Mouse (Mus musculus): ENCODE measurements around the gene Cbx7. TPM values are rescaled to one million over a fixed set of nuclear protein-coding genes. Genes with fewer than 3 reads are reported as not detected.
"Not testable (repeated sequence)": the region's sequence is repeated elsewhere in the genome, so short reads cannot be mapped to it uniquely, and the experiment has no call there.

The Cbx7 gene
- polyA plus RNA-seq, 1 experiment: 82.9 TPM

DNA sequence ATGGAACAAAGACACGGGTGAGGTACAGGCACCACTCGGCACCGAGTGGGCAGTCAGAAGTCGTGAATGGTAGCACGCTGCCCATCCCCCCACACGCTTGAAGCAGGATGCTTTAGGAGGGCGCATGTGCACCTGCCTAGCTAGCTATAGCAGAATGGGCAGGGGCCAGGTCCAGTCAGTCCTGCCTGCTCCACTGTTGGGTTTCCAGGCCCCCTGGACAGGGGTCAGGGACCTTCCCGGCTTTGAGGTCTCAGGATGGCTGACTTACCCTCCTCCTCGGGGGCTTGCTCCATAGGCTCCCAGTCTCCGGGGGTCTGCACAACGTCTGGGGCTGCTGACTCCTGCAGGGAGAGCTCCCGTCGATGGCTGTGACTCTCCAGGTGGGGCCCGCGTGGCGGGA, 52.4 kb downstream of the Cbx7 start:
- Histone ChIP-seq H3K36me3 (ENCODE audit: control insufficient read depth, insufficient read depth, low read length) (peaks cover 45% of the 10 kb centered on the region), H3K4me1 (ENCODE audit: control insufficient read depth, insufficient read depth, insufficient read length) (peaks cover 2% of the 10 kb centered on the region; the same call in 1 of the 2 replicates), H3K4me3 (ENCODE audit: extremely low read depth, insufficient read depth, insufficient read length) (no peak overlapping the region), H3K27ac (ENCODE audit: insufficient read depth, low read length) (no peak overlapping the region), H3K27me3 (ENCODE audit: control insufficient read depth, insufficient read depth, low read length) (no peaks in the 10 kb centered on the region)
- WGBS: 94% methylated on average over 16 of the region's 16 CpGs
- no peak for DNase-seq (ENCODE audit: low read depth in 1 of 2, low spot score in 2 of 2)
- TF ChIP-seq CTCF (IDR thresholded peaks at IDR 0.05; ENCODE audit: extremely low read depth, insufficient read depth, insufficient read length, insufficient replicate concordance): no peak
- TF ChIP-seq POLR2A (IDR thresholded peaks at IDR 0.05; ENCODE audit: low read depth, low read length): no peak

DNA sequence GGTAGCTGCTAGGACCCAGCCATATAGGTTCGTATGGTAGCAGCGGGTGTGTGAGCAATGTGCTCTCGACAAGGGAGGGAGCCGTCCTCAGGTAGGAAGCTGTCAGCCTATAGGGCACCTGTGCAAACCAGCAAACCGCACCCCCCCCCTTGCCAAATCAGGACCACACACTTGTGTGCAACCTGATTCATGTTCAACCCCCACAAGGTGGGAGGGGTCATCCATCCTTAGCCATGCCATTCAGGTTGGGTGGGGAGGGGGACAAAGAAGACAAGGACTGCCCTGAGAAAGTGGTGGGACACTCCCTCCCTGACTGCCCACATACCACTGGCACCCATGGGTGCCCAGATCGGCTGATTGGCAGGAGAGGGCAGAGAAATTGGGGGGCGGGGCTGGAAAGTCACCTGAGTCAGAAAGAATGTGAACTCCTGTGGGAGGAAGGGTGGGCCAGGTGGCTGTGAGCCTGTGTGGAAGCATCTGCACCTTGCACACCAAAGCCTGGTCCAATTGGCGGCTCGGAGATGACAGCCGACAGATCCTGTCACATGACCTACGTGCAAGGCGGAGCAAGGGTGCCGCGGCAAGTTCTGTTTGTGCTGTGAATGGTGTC, 53.7 kb downstream of the Cbx7 start:
- TF ChIP-seq CTCF (IDR thresholded peaks at IDR 0.05; ENCODE audit: extremely low read depth, insufficient read depth, insufficient read length, insufficient replicate concordance): no peak
- no peak for TF ChIP-seq POLR2A (IDR thresholded peaks at IDR 0.05; ENCODE audit: low read depth, low read length)
- Histone ChIP-seq H3K36me3 (ENCODE audit: control insufficient read depth, insufficient read depth, low read length) (peaks cover 38% of the 10 kb centered on the region), H3K27me3 (ENCODE audit: control insufficient read depth, insufficient read depth, low read length) (no peaks in the 10 kb centered on the region), H3K4me3 (ENCODE audit: extremely low read depth, insufficient read depth, insufficient read length) (no peak overlapping the region), H3K4me1 (ENCODE audit: control insufficient read depth, insufficient read depth, insufficient read length) (peaks cover 4% of the 10 kb centered on the region; the same call in 1 of the 2 replicates), H3K27ac (ENCODE audit: insufficient read depth, low read length) (peak overlapping the region; percentile 10; the same call in 1 of the 2 replicates)
- DNase-seq (ENCODE audit: low read depth in 1 of 2, low spot score in 2 of 2): no peak
- WGBS: 88% methylated on average over 14 of the region's 14 CpGs

DNA sequence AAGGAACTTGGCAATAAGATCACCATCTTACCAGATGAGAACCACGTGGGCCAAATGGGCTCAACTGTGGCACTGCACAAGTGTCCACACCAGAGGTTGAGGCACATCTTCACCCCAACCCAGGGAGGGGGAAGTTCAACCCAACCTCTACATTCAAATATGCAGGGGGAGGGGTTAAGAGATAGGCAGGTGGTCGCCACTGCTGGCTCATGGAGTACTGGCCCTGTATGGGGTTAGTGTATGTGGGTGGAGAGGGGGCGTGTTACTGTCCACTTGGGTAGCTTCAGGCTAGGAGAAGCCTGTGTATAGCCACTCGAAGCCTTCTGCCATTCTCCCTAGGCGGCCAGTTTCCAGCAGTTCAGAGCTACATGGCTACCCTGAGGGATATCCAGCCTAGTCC, 54.8 kb downstream of the Cbx7 start:
- no peak for DNase-seq (ENCODE audit: low read depth in 1 of 2, low spot score in 2 of 2)
- peaks cover 4% of the 10 kb centered on the region; the same call in 1 of the 2 replicates for H3K4me1 ChIP-seq (ENCODE audit: control insufficient read depth, insufficient read depth, insufficient read length)
- 0 out of 2 replicates have a peak overlapping the region, but pooled peaks have one; percentile 1 for H3K27ac ChIP-seq (ENCODE audit: insufficient read depth, low read length)
- WGBS: 68% methylated on average over 5 of the region's 5 CpGs
- H3K36me3 ChIP-seq (ENCODE audit: control insufficient read depth, insufficient read depth, low read length): peaks cover 29% of the 10 kb centered on the region
- TF ChIP-seq POLR2A (IDR thresholded peaks at IDR 0.05; ENCODE audit: low read depth, low read length): no peak
- no peak for TF ChIP-seq CTCF (IDR thresholded peaks at IDR 0.05; ENCODE audit: extremely low read depth, insufficient read depth, insufficient read length, insufficient replicate concordance)
- no peak overlapping the region for H3K4me3 ChIP-seq (ENCODE audit: extremely low read depth, insufficient read depth, insufficient read length)
- H3K27me3 ChIP-seq (ENCODE audit: control insufficient read depth, insufficient read depth, low read length): no peaks in the 10 kb centered on the region

DNA sequence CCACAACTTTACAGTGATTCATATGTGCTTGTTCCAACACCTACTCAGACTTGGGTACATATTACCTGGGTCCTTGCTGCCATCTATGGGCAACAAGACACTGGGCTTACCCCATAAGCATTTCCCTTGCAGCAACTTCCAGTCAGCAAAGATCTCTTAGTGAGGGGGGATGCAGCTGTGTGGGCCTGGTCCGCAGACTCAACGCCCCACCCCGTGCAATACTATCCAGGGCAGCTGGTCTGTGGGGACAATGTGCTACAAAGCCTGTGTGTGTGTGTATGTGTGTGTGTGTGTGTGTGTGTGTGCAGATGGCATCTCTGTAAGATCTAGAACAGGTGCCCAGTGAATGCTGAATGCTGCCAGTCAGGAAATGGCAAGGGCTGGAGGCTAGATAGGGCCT, 56.6 kb downstream of the Cbx7 start:
- H3K27me3 ChIP-seq (ENCODE audit: control insufficient read depth, insufficient read depth, low read length): no peaks in the 10 kb centered on the region
- peaks cover 4% of the 10 kb centered on the region; the same call in 1 of the 2 replicates for H3K4me1 ChIP-seq (ENCODE audit: control insufficient read depth, insufficient read depth, insufficient read length)
- DNase-seq (ENCODE audit: low read depth in 1 of 2, low spot score in 2 of 2): no peak
- TF ChIP-seq POLR2A (IDR thresholded peaks at IDR 0.05; ENCODE audit: low read depth, low read length): no peak
- TF ChIP-seq CTCF (IDR thresholded peaks at IDR 0.05; ENCODE audit: extremely low read depth, insufficient read depth, insufficient read length, insufficient replicate concordance): peak; percentile 13; the same call in 1 of the 2 replicates
- H3K36me3 ChIP-seq (ENCODE audit: control insufficient read depth, insufficient read depth, low read length): peaks cover 21% of the 10 kb centered on the region
- 56% methylated on average over 3 of the region's 3 CpGs for WGBS
- H3K4me3 ChIP-seq (ENCODE audit: extremely low read depth, insufficient read depth, insufficient read length): no peak overlapping the region
- 0 out of 2 replicates have a peak overlapping the region, but pooled peaks have one; percentile 26 for H3K27ac ChIP-seq (ENCODE audit: insufficient read depth, low read length)

DNA sequence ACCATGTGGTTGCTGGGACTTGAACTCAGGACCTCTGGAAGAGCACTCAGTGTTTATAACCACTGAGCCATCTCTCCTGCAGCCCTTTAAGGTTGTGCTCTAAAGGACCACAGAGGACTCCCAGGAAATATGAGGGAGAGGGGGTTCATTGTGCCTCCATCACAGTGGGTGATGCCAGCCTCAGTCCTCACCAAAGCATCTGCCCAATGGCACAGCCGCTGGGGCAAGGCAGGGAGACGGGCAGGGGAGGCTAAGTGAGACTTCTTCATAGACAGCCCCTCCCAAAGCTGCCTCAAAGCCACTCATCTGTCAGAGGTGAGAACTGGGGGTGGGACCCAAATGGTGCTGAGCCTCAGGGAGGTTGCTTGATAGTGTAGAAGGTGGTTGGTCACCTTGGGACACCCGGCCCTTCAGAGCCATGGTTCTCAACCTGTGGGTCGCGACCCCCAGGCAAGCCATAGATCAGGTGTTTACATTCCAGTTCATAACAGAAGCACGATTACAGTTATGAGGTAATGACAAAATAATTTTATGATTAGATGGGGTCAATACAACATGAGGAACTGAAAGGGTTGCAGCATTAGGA, 57.1 kb downstream of the Cbx7 start:
- Histone ChIP-seq H3K4me1 (ENCODE audit: control insufficient read depth, insufficient read depth, insufficient read length) (peaks cover 4% of the 10 kb centered on the region; the same call in 1 of the 2 replicates), H3K27ac (ENCODE audit: insufficient read depth, low read length) (peak overlapping the region; percentile 56), H3K4me3 (ENCODE audit: extremely low read depth, insufficient read depth, insufficient read length) (no peak overlapping the region), H3K36me3 (ENCODE audit: control insufficient read depth, insufficient read depth, low read length) (peaks cover 21% of the 10 kb centered on the region), H3K27me3 (ENCODE audit: control insufficient read depth, insufficient read depth, low read length) (no peaks in the 10 kb centered on the region)
- 82% methylated on average over 6 of the region's 6 CpGs for WGBS
- DNase-seq (ENCODE audit: low read depth in 1 of 2, low spot score in 2 of 2): no peak
- TF ChIP-seq CTCF (IDR thresholded peaks at IDR 0.05; ENCODE audit: extremely low read depth, insufficient read depth, insufficient read length, insufficient replicate concordance) (no peak), POLR2A (IDR thresholded peaks at IDR 0.05; ENCODE audit: low read depth, low read length) (no peak)

DNA sequence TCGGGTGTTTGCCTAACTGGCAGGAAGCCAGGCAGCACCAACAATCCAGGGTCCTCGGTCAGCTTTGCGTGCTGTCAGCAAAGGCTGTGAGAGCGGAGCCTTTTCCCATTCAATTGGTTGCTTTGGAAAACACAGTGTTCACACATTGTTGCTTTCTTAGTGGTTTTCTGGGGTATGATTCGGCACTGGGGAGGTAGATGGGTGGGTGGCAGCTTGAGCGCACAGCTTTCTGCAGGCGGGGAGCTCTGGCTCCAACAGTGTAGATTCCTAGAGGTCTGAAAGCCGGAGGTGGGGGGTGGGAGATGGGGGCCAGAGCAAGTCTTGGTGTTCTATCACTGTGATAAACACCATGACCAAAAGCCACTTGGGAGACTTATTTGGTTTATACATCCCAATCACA, 59.6 kb downstream of the Cbx7 start:
- H3K27ac ChIP-seq (ENCODE audit: insufficient read depth, low read length): peak overlapping the region; percentile 28; the same call in 1 of the 2 replicates
- no peak for DNase-seq (ENCODE audit: low read depth in 1 of 2, low spot score in 2 of 2)
- WGBS: 91% methylated on average over 8 of the region's 8 CpGs
- TF ChIP-seq POLR2A (IDR thresholded peaks at IDR 0.05; ENCODE audit: low read depth, low read length) (no peak), CTCF (IDR thresholded peaks at IDR 0.05; ENCODE audit: extremely low read depth, insufficient read depth, insufficient read length, insufficient replicate concordance) (no peak)
- H3K36me3 ChIP-seq (ENCODE audit: control insufficient read depth, insufficient read depth, low read length): peaks cover 27% of the 10 kb centered on the region
- H3K27me3 ChIP-seq (ENCODE audit: control insufficient read depth, insufficient read depth, low read length): no peaks in the 10 kb centered on the region
- no peak overlapping the region for H3K4me3 ChIP-seq (ENCODE audit: extremely low read depth, insufficient read depth, insufficient read length)
- peaks cover 4% of the 10 kb centered on the region; the same call in 1 of the 2 replicates for H3K4me1 ChIP-seq (ENCODE audit: control insufficient read depth, insufficient read depth, insufficient read length)

DNA sequence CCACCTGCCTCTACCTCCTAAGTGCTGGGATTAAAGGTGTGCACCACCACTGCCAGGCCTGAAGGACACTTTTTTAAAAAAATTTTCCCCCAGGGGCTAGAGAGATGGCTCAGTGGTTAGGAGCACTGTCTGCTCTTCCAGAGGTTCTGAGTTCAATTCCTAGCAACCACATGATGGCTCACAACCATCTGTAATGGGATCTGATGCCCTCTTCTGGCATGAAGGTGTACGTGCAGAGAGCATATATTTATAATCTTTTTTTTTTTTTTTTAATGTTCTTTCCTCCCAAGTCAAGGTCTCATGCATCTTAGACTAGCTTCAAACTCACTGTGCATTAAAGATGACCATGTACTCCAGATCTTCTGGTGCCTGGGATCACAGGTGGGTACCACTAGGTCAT, 60.1 kb downstream of the Cbx7 start:
- not testable (repeated sequence) for DNase-seq (ENCODE audit: low read depth in 1 of 2, low spot score in 2 of 2); H3K4me1 ChIP-seq (ENCODE audit: control insufficient read depth, insufficient read depth, insufficient read length); H3K4me3 ChIP-seq (ENCODE audit: extremely low read depth, insufficient read depth, insufficient read length); H3K27me3 ChIP-seq (ENCODE audit: control insufficient read depth, insufficient read depth, low read length)
- peaks cover 32% of the 10 kb centered on the region for H3K36me3 ChIP-seq (ENCODE audit: control insufficient read depth, insufficient read depth, low read length)
- peak overlapping the region; percentile 28; the same call in 1 of the 2 replicates for H3K27ac ChIP-seq (ENCODE audit: insufficient read depth, low read length)
- WGBS: 79% methylated on average over 1 of the region's 1 CpGs

DNA sequence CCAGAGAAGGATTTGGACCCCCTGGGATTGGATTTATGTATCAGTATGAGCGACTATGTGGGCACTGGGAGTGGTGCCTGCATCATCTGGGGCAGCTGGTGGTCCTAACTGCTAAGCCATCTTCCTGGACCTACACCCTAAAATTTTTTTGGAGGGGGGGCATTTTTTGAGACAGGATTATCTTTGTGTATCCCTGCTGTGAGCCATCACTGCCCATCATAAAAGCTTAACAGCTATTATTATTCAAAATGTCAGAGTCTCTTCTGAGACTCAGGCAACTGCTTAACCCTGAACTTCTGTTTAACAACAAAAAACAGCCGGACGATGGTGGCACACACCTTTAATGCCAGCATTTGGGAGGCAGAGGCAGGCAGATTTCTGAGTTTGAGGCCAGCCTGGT, 61.9 kb downstream of the Cbx7 start:
- not testable (repeated sequence) for H3K4me1 ChIP-seq (ENCODE audit: control insufficient read depth, insufficient read depth, insufficient read length); DNase-seq (ENCODE audit: low read depth in 1 of 2, low spot score in 2 of 2); H3K4me3 ChIP-seq (ENCODE audit: extremely low read depth, insufficient read depth, insufficient read length); H3K27ac ChIP-seq (ENCODE audit: insufficient read depth, low read length); H3K27me3 ChIP-seq (ENCODE audit: control insufficient read depth, insufficient read depth, low read length)
- WGBS: 93% methylated on average over 3 of the region's 3 CpGs
- peaks cover 49% of the 10 kb centered on the region for H3K36me3 ChIP-seq (ENCODE audit: control insufficient read depth, insufficient read depth, low read length)

Measured in spleen, adult 2 months (tissue).